Mouse (Mus musculus): ENCODE measurements around the gene Rnaseh2a.
A peak's percentile ranks its signal among the peaks of the same experiment; 100 is the strongest.

DNA sequence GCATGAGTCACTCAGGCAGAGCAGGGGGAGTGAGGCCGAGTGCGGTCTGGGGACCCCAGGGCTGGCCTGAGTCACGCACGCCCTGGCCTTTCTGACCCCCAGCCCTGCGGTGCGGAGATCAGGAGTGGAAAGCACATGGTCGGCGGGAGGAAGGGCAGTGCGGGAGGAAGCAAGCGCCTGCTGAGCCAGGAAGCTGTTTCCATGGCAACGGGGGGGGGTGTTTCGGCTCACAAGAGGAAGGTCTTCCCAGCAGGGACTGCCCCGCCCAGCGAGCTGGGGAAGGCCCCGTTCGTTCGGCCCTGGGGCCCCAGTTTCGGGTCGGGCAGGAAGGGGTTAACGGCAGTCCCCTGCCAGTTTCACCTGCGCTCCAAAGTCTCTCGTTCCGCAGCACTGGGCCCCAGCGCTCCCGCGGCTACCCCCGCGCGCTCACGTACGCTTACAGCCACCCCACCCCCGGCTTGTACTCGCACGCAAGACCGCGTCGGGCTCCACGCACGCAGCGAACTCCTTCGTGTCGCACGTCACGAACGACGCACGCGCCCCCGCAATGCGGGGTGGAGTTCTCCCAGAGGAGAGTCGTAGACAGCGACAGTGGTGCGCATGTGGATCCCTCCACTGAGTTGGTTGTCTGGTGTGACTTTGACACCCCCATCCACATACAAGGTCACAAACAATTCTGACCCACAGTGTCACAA is 16.3 kb upstream of the Rnaseh2a start:
- TF ChIP-seq CTCF (IDR thresholded peaks at IDR 0.05; ENCODE audit: insufficient read depth, low read length): no peak
- peak; percentile 67; the same call in 1 of the 2 replicates for TF ChIP-seq POLR2A (IDR thresholded peaks at IDR 0.05; ENCODE audit: borderline replicate concordance, extremely low read depth, low read depth, low read length)

Data from lung, adult 2 months (tissue).